Mouse (Mus musculus) liver, postnatal 0 days (tissue): Measurements from ENCODE around the gene Nrn1l. TPM values are rescaled to one million over a fixed set of nuclear protein-coding genes. Genes with fewer than 3 reads are reported as not detected.

Source experiments
- ATAC-seq: fragments of 200-750 bp; cut with Nextera tagmentation; 2 replicates; pipeline ENCODE4 v1.8.0; 2017; ENCODE audit warnings: mild to moderate bottlenecking, moderate library complexity
- DNase-seq: peaks from one replicate; pipeline ENCODE4 v3.0.0-alpha.2; 2016
- H3K27ac ChIP-seq: fragments of 300-500 bp; sonication (generic); 2 replicates; pipeline ENCODE4 v1.5.1; 2014; ENCODE audit warnings: antibody characterized with exemption, moderate library complexity, mild to moderate bottlenecking, low read depth
- H3K27me3 ChIP-seq: fragments of 300-500 bp; sonication (generic); 2 replicates; pipeline ENCODE4 v1.6.1; 2014; ENCODE audit warnings: low read length, control low read depth, mixed read lengths; ENCODE audit not compliant: insufficient read depth
- H3K36me3 ChIP-seq: fragments of 300-500 bp; sonication (generic); replicated peaks from 2 replicates; pipeline ENCODE4 v1.6.1; 2014; ENCODE audit warnings: mild to moderate bottlenecking, control low read depth, low read length, moderate library complexity, mixed read lengths; ENCODE audit not compliant: insufficient read depth
- H3K4me1 ChIP-seq: fragments of 300-500 bp; sonication (generic); 2 replicates; pipeline ENCODE4 v1.6.1; 2014; ENCODE audit warnings: antibody characterized with exemption, mild to moderate bottlenecking, control low read depth; ENCODE audit not compliant: insufficient read depth
- H3K4me2 ChIP-seq: fragments of 300-500 bp; sonication (generic); 2 replicates; pipeline ENCODE4 v1.6.1; 2014; ENCODE audit warnings: low read depth, mild to moderate bottlenecking, low read length, moderate library complexity, mixed read lengths
- H3K4me3 ChIP-seq: fragments of 300-500 bp; sonication (generic); 2 replicates; pipeline ENCODE4 v1.5.1; 2014; ENCODE audit warnings: low read depth, low read length
- H3K9ac ChIP-seq: fragments of 300-500 bp; sonication (generic); replicated peaks from 2 replicates; pipeline ENCODE4 v1.6.1; 2014; ENCODE audit warnings: mild to moderate bottlenecking, moderate library complexity
- H3K9me3 ChIP-seq: fragments of 300-500 bp; sonication (generic); 2 replicates; pipeline ENCODE4 v1.6.1; 2016; ENCODE audit warnings: mild to moderate bottlenecking, control low read depth, low read length, mixed read lengths
- CTCF ChIP-seq: sonication (generic); IDR thresholded peaks from 2 replicates; pipeline ENCODE4 v1.5.1; 2016; ENCODE audit warnings: antibody characterized with exemption, low read depth
- EP300 ChIP-seq: IDR thresholded peaks from 2 replicates; pipeline ENCODE4 v1.6.1; 2016; ENCODE audit warnings: antibody characterized with exemption, low read depth, mild to moderate bottlenecking
- WGBS: fragments of 180-500 bp; shearing (Covaris S2); extraction: QIAGEN DNeasy Blood & Tissue Kit; methylation state at CpG from one replicate; pipeline ENCODE4 v1.1.7; 2014; ENCODE audit not compliant: insufficient replicate concordance; 5-methylcytosine and 5-hydroxymethylcytosine counted together
- polyA plus RNA-seq: library from polyadenylated mRNA; unstranded; fragments of >200 nt; fragmentation: Nextera tagmentation; extraction: Ambion mirVana; gene quantifications from 2 replicates; pipeline ENCODE4 v1.2.1, GENCODE M21; 2015

Gene Nrn1l
- polyA plus RNA-seq, 1 experiment from 2014 or later = not detected

DNA sequence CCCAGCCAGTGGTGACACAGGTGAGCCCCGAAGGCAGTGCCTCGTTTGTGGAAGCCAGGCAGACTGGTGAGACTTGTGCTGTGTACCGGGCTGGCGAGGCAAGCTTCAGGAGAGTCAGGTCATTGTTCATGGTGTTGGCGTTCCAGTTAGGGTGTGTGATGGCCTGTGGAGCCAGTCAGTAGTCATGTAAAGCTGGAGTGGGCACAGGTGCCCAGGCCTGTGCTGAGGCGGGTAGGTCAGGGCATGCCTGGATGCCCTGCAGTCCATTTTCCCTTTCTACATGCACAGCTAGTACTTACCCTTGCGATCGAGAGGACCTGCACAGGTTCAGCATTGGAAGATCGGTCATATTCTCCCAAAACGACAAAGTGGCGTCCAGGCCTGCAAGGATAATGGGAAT lies 39.2 kb downstream of the Nrn1l start:
- no peak for ATAC-seq
- peaks cover 28% of the 10 kb centered on the region for H3K36me3 ChIP-seq
- H3K9ac ChIP-seq = no peak overlapping the region
- no peak for TF ChIP-seq EP300
- no peak for TF ChIP-seq CTCF
- no peak overlapping the region for H3K27ac ChIP-seq
- H3K4me2 ChIP-seq = no peak overlapping the region
- DNase-seq = no peak
- H3K27me3 ChIP-seq = no peaks in the 10 kb centered on the region
- 84% methylated on average over 11 of the region's 11 CpGs for WGBS
- no peak overlapping the region for H3K4me3 ChIP-seq
- H3K4me1 ChIP-seq = peaks cover 8% of the 10 kb centered on the region
- no peaks in the 10 kb centered on the region for H3K9me3 ChIP-seq

DNA sequence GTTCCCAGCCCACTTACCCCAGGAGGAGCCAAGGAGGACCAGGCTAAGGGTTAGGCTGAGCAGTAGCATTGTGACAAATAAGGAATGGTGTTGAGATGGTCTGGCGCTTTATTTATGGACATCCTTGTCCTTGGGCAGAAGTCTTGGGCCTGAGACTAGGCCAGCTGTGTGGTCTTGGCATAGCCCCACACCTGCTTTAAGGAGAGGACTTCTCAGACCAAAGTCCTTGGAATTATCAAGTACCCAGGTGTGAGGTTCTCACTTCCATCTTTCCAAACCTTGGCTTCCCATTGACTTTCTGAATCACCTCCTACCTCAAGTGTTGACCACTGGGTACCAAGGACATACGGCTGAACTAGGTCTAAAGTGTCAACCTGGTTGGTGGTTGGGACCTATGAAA lies 40.4 kb downstream of the Nrn1l start, which contains the start of gene Ctrl:
Ctrl (minus strand) TSS at position 101 of the 400 bp plus-strand sequence.
- Histone ChIP-seq H3K9me3 (no peaks in the 10 kb centered on the region), H3K27ac (no peak within 1 kb of the TSS), H3K4me1 (peaks cover 12% of the 10 kb centered on the region), H3K27me3 (no peaks in the 10 kb centered on the region), H3K4me3 (no peak within 1 kb of the TSS), H3K4me2 (no peak within 1 kb of the TSS), H3K9ac (no peak within 1 kb of the TSS), H3K36me3 (peaks cover 28% of the 10 kb centered on the region)
- ATAC-seq (no peak), DNase-seq (no peak)
- TF ChIP-seq EP300 = no peak
- TF ChIP-seq CTCF = no peak
- 82% methylated on average over 2 of the region's 2 CpGs for WGBS

DNA sequence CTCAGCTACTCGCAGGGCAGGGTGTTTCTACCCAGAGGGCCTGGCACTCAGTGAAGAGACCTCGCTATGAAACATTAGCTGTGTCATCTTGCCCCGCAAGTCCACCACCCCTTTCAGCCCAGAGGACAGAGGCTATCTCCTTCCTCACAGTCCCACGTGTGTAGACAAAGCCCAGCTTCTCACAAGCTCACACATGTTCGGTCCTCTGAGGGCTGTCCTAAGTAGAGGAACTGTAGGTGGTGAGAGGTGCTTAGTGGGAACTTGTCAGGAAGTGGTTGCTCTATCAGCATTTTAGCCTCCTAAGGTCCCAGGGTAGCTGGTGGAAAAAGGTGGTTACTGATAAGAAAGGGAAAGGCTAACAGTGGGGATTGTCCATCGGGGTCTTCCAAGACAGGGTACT lies 41.7 kb downstream of the Nrn1l start:
- H3K27ac ChIP-seq = no peak overlapping the region
- H3K4me1 ChIP-seq = peaks cover 14% of the 10 kb centered on the region
- ATAC-seq (no peak), DNase-seq (no peak)
- H3K27me3 ChIP-seq = no peaks in the 10 kb centered on the region
- no peaks in the 10 kb centered on the region for H3K9me3 ChIP-seq
- no peak overlapping the region for H3K9ac ChIP-seq
- H3K4me2 ChIP-seq = no peak overlapping the region
- H3K36me3 ChIP-seq = peaks cover 25% of the 10 kb centered on the region
- WGBS = 36% methylated on average over 6 of the region's 6 CpGs
- no peak for TF ChIP-seq EP300
- TF ChIP-seq CTCF = no peak
- H3K4me3 ChIP-seq = no peak overlapping the region

DNA sequence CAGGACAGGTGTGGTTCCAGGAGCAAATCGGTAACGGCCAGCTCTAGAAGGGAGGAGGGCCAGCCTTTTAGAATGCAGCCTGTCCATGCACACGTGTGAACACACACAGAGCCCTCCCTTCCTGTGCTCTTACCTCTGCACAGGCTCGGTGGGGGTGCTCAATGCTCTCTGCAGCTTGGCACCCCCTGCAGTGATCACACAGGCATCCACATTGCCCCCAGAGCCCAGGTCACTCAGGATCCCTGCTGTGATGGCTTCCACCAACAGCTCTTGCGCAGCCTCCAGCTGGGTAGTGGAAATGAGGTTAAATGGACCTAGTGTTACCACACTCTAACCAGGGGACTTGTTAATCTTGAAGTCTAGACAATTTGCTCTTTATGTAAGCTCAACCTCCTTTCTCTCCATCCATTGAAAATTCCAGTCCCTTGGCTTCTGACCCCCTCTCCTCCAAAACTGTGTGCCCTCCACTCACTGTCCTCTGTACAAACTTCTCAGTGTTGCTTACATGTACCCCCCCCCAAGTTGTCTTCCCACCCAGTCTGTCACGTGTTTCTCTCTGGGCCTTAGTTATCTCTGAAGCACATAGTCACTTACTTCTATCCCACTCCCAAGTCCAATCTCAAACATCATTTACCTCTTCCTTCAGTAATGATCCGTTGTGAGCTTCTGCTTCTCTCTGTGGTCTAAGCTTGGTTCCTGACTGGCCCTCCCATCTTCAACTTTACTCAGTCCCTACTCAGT lies 42.7 kb downstream of the Nrn1l start:
- Histone ChIP-seq H3K27me3 (no peaks in the 10 kb centered on the region), H3K4me1 (peaks cover 14% of the 10 kb centered on the region), H3K4me3 (peak overlapping the region; percentile 58; the same call in 1 of the 2 replicates), H3K27ac (peak overlapping the region; percentile 24; the same call in 1 of the 2 replicates), H3K9ac (peak overlapping the region; percentile 87; the same call in 1 of the 2 replicates), H3K36me3 (peaks cover 21% of the 10 kb centered on the region), H3K9me3 (no peaks in the 10 kb centered on the region), H3K4me2 (peak overlapping the region; percentile 92)
- ATAC-seq = no peak
- DNase-seq = no peak
- 34% methylated on average over 7 of the region's 7 CpGs for WGBS
- TF ChIP-seq EP300 (no peak), CTCF (no peak)

DNA sequence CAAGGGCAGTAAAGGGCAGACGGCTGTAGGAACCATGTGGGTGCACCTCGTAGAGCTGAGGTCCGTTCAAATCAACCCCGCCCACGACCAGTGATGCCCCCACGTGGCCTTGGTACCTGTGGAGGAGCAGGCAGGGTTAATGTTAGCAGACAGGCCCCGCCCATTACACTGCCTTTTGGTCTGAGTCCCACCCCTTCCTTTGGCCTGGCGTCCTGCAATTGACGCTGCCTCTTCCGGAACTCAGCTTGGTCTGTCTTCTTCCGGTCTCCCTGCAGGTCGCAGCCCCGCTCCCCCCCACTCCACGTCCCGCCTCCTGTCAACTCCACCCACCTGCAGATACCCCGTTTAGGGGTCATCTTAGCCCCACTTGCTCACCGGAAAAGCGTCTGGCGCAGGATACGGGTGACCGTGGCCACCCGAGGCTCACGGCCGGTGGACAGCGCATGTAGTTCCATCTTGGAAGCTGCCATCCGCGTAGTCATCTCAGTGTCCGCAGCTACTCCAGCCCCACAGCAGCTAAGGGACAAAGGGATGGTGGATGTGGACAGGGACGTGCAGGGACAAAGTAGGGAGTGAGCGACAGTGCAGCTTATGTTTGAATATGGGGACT lies 43.6 kb downstream of the Nrn1l start:
- TF ChIP-seq EP300 (no peak), CTCF (no peak)
- peak; percentile 80 for ATAC-seq
- H3K27ac ChIP-seq = peak overlapping the region; percentile 92

DNA sequence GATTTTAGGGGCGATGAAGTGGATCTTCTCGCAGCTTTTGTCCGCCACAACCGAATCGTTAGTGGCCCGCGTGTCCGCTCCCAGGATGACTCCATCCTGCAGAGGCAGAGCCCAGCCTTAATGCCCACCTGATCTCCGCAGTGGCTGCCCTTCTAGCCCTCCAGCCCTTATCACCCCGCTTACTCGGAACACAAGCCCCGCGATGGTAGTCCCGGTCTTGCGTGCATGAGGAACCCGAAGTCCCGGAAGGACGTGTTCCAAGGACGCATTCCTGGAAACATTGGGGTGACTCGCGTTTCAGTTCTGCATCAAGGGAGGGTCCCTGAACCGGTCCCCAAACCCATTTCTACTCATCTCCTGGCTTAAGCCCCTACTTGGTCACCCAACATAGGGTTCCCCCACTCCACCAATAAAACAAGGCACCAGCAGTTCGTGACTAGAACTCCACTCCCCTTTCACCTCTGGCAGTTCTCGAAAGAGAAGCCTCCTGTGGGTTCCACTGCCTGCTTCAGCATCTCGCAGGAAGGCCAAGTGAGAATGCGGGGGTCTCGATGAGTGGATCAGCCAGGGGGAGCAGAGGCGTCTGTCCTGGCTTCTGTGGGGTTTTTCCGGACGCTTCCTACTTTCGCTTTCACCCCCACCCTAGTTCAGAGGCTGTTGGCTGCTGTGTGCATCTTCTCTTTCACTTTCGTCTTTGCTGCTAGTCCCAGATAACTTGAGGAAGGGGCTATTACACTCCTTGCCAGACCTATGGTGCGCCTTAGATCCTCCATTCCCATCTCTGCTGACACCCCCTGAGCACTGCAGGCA lies 44.3 kb downstream of the Nrn1l start:
- Histone ChIP-seq H3K27me3 (no peaks in the 10 kb centered on the region), H3K4me2 (peak overlapping the region; percentile 92), H3K9ac (peak overlapping the region; percentile 87), H3K4me3 (peak overlapping the region; percentile 58), H3K36me3 (peaks cover 11% of the 10 kb centered on the region), H3K27ac (peak overlapping the region; percentile 92), H3K9me3 (no peaks in the 10 kb centered on the region), H3K4me1 (peaks cover 14% of the 10 kb centered on the region)
- TF ChIP-seq CTCF = no peak
- TF ChIP-seq EP300 = no peak
- ATAC-seq (peak; percentile 8), DNase-seq (peak; percentile 58)
- 0% methylated on average over 33 of the region's 33 CpGs for WGBS

More for the DNA sequence above, 43.6 kb downstream of the Nrn1l start:
- Histone ChIP-seq H3K4me2 (peak overlapping the region; percentile 92), H3K9me3 (no peaks in the 10 kb centered on the region), H3K4me1 (peaks cover 14% of the 10 kb centered on the region), H3K36me3 (peaks cover 17% of the 10 kb centered on the region), H3K27me3 (no peaks in the 10 kb centered on the region), H3K9ac (peak overlapping the region; percentile 87), H3K4me3 (peak overlapping the region; percentile 58)
- peak; percentile 90 for DNase-seq
- WGBS = under 1% methylated on average over 30 of the region's 30 CpGs
